Mouse (Mus musculus): ENCODE results near the gene Akap1.

- TF ChIP-seq TAL1 (IDR thresholded peaks at IDR 0.05; ENCODE audit: low read length) (no peak), GATA1 (IDR thresholded peaks at IDR 0.05; ENCODE audit: low read length) (no peak)
These were observed 21.1 kb downstream of the Akap1 start for GRCm38 (mm10) chr11:88843305-88843704.

All from erythroblast, embryonic 14.5 days (primary cell).